Mouse (Mus musculus): Measurements from ENCODE around the gene Hsp90ab1. TPM values are rescaled to one million over a fixed set of nuclear protein-coding genes. Genes with fewer than 3 reads are reported as not detected.

Gene Hsp90ab1
- 826 to 1,618 TPM (median 1,101 TPM) in 3 replicates for total RNA-seq (2017)

- peak; percentile 63 for ATAC-seq (replicated peaks; ENCODE audit: insufficient number of reproducible peaks, low FRiP score, low TSS enrichment, poor library complexity, severe bottlenecking)
These were observed at the start of gene Hsp90ab1 for GRCm38 (mm10) chr17:45573087-45573779. TSS of gene Hsp90ab1 (minus strand) at chr17:45573271.

- ATAC-seq (replicated peaks; ENCODE audit: insufficient number of reproducible peaks, low FRiP score, low TSS enrichment, poor library complexity, severe bottlenecking), result no peak
These were observed 46.5 kb upstream of the Hsp90ab1 start for GRCm38 (mm10) chr17:45619386-45620256.

GRCm38 (mm10) chr17:45618941-45619385 lies 45.9 kb upstream of the Hsp90ab1 start:
- ATAC-seq (replicated peaks; ENCODE audit: insufficient number of reproducible peaks, low FRiP score, low TSS enrichment, poor library complexity, severe bottlenecking), result no peak

GRCm38 (mm10) chr17:45617655-45618054 lies 44.6 kb upstream of the Hsp90ab1 start:
- no peak for ATAC-seq (replicated peaks; ENCODE audit: insufficient number of reproducible peaks, low FRiP score, low TSS enrichment, poor library complexity, severe bottlenecking)

- no peak for ATAC-seq (replicated peaks; ENCODE audit: insufficient number of reproducible peaks, low FRiP score, low TSS enrichment, poor library complexity, severe bottlenecking)
These were observed 43.6 kb upstream of the Hsp90ab1 start for GRCm38 (mm10) chr17:45616679-45617078.

GRCm38 (mm10) chr17:45616046-45616650 lies 43.1 kb upstream of the Hsp90ab1 start:
- ATAC-seq (replicated peaks; ENCODE audit: insufficient number of reproducible peaks, low FRiP score, low TSS enrichment, poor library complexity, severe bottlenecking), result no peak

- peak; percentile 95 for ATAC-seq (replicated peaks; ENCODE audit: insufficient number of reproducible peaks, low FRiP score, low TSS enrichment, poor library complexity, severe bottlenecking)
These were observed 39.9 kb upstream of the Hsp90ab1 start for GRCm38 (mm10) chr17:45612921-45613320.

- no peak for ATAC-seq (replicated peaks; ENCODE audit: insufficient number of reproducible peaks, low FRiP score, low TSS enrichment, poor library complexity, severe bottlenecking)
These were observed 38.9 kb upstream of the Hsp90ab1 start for GRCm38 (mm10) chr17:45612008-45612407.

- ATAC-seq (replicated peaks; ENCODE audit: insufficient number of reproducible peaks, low FRiP score, low TSS enrichment, poor library complexity, severe bottlenecking), result no peak
These were observed 37.2 kb upstream of the Hsp90ab1 start for GRCm38 (mm10) chr17:45610144-45610866.

GRCm38 (mm10) chr17:45608396-45608795 lies 35.3 kb upstream of the Hsp90ab1 start:
- no peak; the same call in 1 of the 2 replicates for ATAC-seq (replicated peaks; ENCODE audit: insufficient number of reproducible peaks, low FRiP score, low TSS enrichment, poor library complexity, severe bottlenecking)

GRCm38 (mm10) chr17:45606992-45607879 lies 34.2 kb upstream of the Hsp90ab1 start:
- no peak for ATAC-seq (replicated peaks; ENCODE audit: insufficient number of reproducible peaks, low FRiP score, low TSS enrichment, poor library complexity, severe bottlenecking)

GRCm38 (mm10) chr17:45602984-45603383 lies 29.9 kb upstream of the Hsp90ab1 start:
- ATAC-seq (replicated peaks; ENCODE audit: insufficient number of reproducible peaks, low FRiP score, low TSS enrichment, poor library complexity, severe bottlenecking), result no peak

GRCm38 (mm10) chr17:45601877-45602304 lies 28.8 kb upstream of the Hsp90ab1 start, which contains the start of gene Mymx:
TSS of gene Mymx (minus strand) at chr17:45602102.
- ATAC-seq (replicated peaks; ENCODE audit: insufficient number of reproducible peaks, low FRiP score, low TSS enrichment, poor library complexity, severe bottlenecking), result no peak

GRCm38 (mm10) chr17:45601325-45601724 lies 28.3 kb upstream of the Hsp90ab1 start:
- ATAC-seq (replicated peaks; ENCODE audit: insufficient number of reproducible peaks, low FRiP score, low TSS enrichment, poor library complexity, severe bottlenecking), result no peak

- ATAC-seq (replicated peaks; ENCODE audit: insufficient number of reproducible peaks, low FRiP score, low TSS enrichment, poor library complexity, severe bottlenecking), result no peak
These were observed 27.2 kb upstream of the Hsp90ab1 start for GRCm38 (mm10) chr17:45600267-45600666.

GRCm38 (mm10) chr17:45599446-45600242 lies 26.6 kb upstream of the Hsp90ab1 start, which contains the start of gene Slc29a1:
TSS of gene Slc29a1 (minus strand) at chr17:45599606.
- ATAC-seq (replicated peaks; ENCODE audit: insufficient number of reproducible peaks, low FRiP score, low TSS enrichment, poor library complexity, severe bottlenecking), result no peak

GRCm38 (mm10) chr17:45598891-45599290 lies 25.8 kb upstream of the Hsp90ab1 start:
- ATAC-seq (replicated peaks; ENCODE audit: insufficient number of reproducible peaks, low FRiP score, low TSS enrichment, poor library complexity, severe bottlenecking), result no peak
